Mouse (Mus musculus): Measurements from ENCODE around the gene Sstr4.

GRCm38 (mm10) chr2:148386476-148386875 lies 8.7 kb upstream of the Sstr4 start:
- TF ChIP-seq ZMIZ1 (IDR thresholded peaks at IDR 0.05; ENCODE audit: low read depth, low read length) (no peak), EP300 (IDR thresholded peaks at IDR 0.05; ENCODE audit: low read depth in 1 of 2, low read length in 2 of 2) (no peak), CTCF (IDR thresholded peaks at IDR 0.05 in 2 of 3, conservative IDR thresholded peaks at IDR 0.05 in 1 of 3; ENCODE audit: control insufficient read depth in 1 of 3, insufficient read depth in 1 of 3, low read depth in 2 of 3, low read length in 3 of 3, poor library complexity in 1 of 3, severe bottlenecking in 1 of 3) (no peak), HCFC1 (IDR thresholded peaks at IDR 0.05; ENCODE audit: low read depth, low read length) (no peak), NELFE (IDR thresholded peaks at IDR 0.05; ENCODE audit: low read depth, low read length) (no peak), GATA1 (IDR thresholded peaks at IDR 0.05; ENCODE audit: low read depth, low read length) (no peak), GABPA (IDR thresholded peaks at IDR 0.05; ENCODE audit: low read depth, low read length) (no peak), USF1 (IDR thresholded peaks at IDR 0.05; ENCODE audit: low read depth, low read length) (no peak), USF2 (IDR thresholded peaks at IDR 0.05; ENCODE audit: borderline replicate concordance in 1 of 2, insufficient read depth in 1 of 2, low read depth in 1 of 2, low read length in 2 of 2) (no peak), ZC3H11A (IDR thresholded peaks at IDR 0.05; ENCODE audit: low read depth, low read length) (no peak), BHLHE40 (IDR thresholded peaks at IDR 0.05; ENCODE audit: borderline replicate concordance, low read depth, low read length) (no peak), TCF12 (IDR thresholded peaks at IDR 0.05; ENCODE audit: low read depth, low read length) (no peak)

Data from MEL (cell line).